Comparison of ENCODE assay signal across 20 mouse cellular contexts in genomic region chr13:42401513-42401912, GRCm38 (mm10).
DNase-seq lines count a peak whose midpoint lies in the region; ATAC-seq lines count a peak whose summit lies in the region.
"Had no signal": no experiment of that assay in that cellular context is flagged by ENCODE, and none has a peak within 500 bp of the region (broad histone marks: within the 10 kb centered on the region; RNA-seq: fewer than 3 reads in every experiment).

No protein-coding gene starts in this region.

- H3K36me3 ChIP-seq in hindbrain, embryonic 12.5 days, result no peaks in the 10 kb centered on the region
- H3K36me3 ChIP-seq in hindbrain, embryonic 16.5 days (ENCODE audit: control insufficient read depth, insufficient read depth, low read length), result no peaks in the 10 kb centered on the region
- H3K36me3 ChIP-seq in forebrain, embryonic 13.5 days (ENCODE audit: poor library complexity, severe bottlenecking), result no peaks in the 10 kb centered on the region
- H3K36me3 ChIP-seq in midbrain, embryonic 11.5 days (ENCODE audit: control insufficient read depth, insufficient read depth, low read length), result no peaks in the 10 kb centered on the region
- no peaks in the 10 kb centered on the region for H3K36me3 ChIP-seq in heart, embryonic 11.5 days (ENCODE audit: control insufficient read depth, insufficient read depth, low read length)
- H3K36me3 ChIP-seq: embryonic facial prominence, embryonic 15.5 days; heart, embryonic 15.5 days; liver, embryonic 15.5 days had no signal

- H3K4me1 ChIP-seq in hindbrain, embryonic 12.5 days, result peaks cover 7% of the 10 kb centered on the region
- peaks cover 3% of the 10 kb centered on the region; the same call in 1 of the 2 replicates for H3K4me1 ChIP-seq in hindbrain, embryonic 16.5 days (ENCODE audit: control insufficient read depth, insufficient read depth, low read depth, low read length)
- H3K4me1 ChIP-seq in forebrain, embryonic 13.5 days, result peaks cover 9% of the 10 kb centered on the region; the same call in 1 of the 2 replicates
- peaks cover 12% of the 10 kb centered on the region for H3K4me1 ChIP-seq in midbrain, embryonic 11.5 days (ENCODE audit: control insufficient read depth, insufficient read depth, low read length)
- 0 out of 2 replicates have a peak, but pooled peaks cover 5% of the 10 kb centered on the region for H3K4me1 ChIP-seq in heart, embryonic 11.5 days (ENCODE audit: control insufficient read depth, insufficient read depth, low read length)
- H3K4me1 ChIP-seq: embryonic facial prominence, embryonic 15.5 days; heart, embryonic 15.5 days; liver, embryonic 15.5 days had no signal

- ATAC-seq in hindbrain, embryonic 12.5 days (ENCODE audit: low FRiP score), result peak; percentile 40; the same call in 1 of the 2 replicates
- no peak for ATAC-seq in hindbrain, embryonic 16.5 days
- ATAC-seq in forebrain, embryonic 13.5 days, result peak; percentile 61; the same call in 1 of the 2 replicates
- ATAC-seq in midbrain, embryonic 11.5 days (ENCODE audit: low FRiP score), result peak; percentile 38; the same call in 1 of the 2 replicates
- ATAC-seq in heart, embryonic 11.5 days (replicated peaks; ENCODE audit: insufficient number of reproducible peaks, low FRiP score, low TSS enrichment), result no peak

- H3K27ac ChIP-seq in hindbrain, embryonic 12.5 days, result peak overlapping the region; percentile 23; the same call in 1 of the 2 replicates
- H3K27ac ChIP-seq in hindbrain, embryonic 16.5 days (ENCODE audit: low read depth, low read length), result no peak overlapping the region
- H3K27ac ChIP-seq in forebrain, embryonic 13.5 days, result 0 out of 2 replicates have a peak overlapping the region, but pooled peaks have one; percentile 7
- peak overlapping the region; percentile 54; the same call in 1 of the 2 replicates for H3K27ac ChIP-seq in midbrain, embryonic 11.5 days (ENCODE audit: low read depth, low read length)
- H3K27ac ChIP-seq in heart, embryonic 11.5 days (ENCODE audit: low read depth, low read length), result no peak overlapping the region
- H3K27ac ChIP-seq: embryonic facial prominence, embryonic 15.5 days; heart, embryonic 15.5 days; liver, embryonic 15.5 days had no signal

- H3K4me2 ChIP-seq in hindbrain, embryonic 12.5 days (replicated peaks), result no peak overlapping the region
- H3K4me2 ChIP-seq in hindbrain, embryonic 16.5 days (ENCODE audit: low read length), result no peak overlapping the region
- H3K4me2 ChIP-seq in forebrain, embryonic 13.5 days, result no peak overlapping the region
- H3K4me2 ChIP-seq in midbrain, embryonic 11.5 days, result no peak overlapping the region
- H3K4me2 ChIP-seq in heart, embryonic 11.5 days, result no peak overlapping the region
- H3K4me2 ChIP-seq: embryonic facial prominence, embryonic 15.5 days; heart, embryonic 15.5 days; liver, embryonic 15.5 days had no signal

- no peak overlapping the region for H3K9ac ChIP-seq in hindbrain, embryonic 12.5 days
- H3K9ac ChIP-seq in hindbrain, embryonic 16.5 days (ENCODE audit: low read depth, low read length), result no peak overlapping the region
- H3K9ac ChIP-seq in forebrain, embryonic 13.5 days, result no peak overlapping the region
- no peak overlapping the region for H3K9ac ChIP-seq in midbrain, embryonic 11.5 days (ENCODE audit: low read length)
- H3K9ac ChIP-seq in heart, embryonic 11.5 days (ENCODE audit: low read depth, low read length), result no peak overlapping the region
- H3K9ac ChIP-seq: embryonic facial prominence, embryonic 15.5 days; heart, embryonic 15.5 days; liver, embryonic 15.5 days had no signal

- H3K4me3 ChIP-seq in hindbrain, embryonic 12.5 days, result no peak overlapping the region
- no peak overlapping the region for H3K4me3 ChIP-seq in hindbrain, embryonic 16.5 days (ENCODE audit: low read length)
- H3K4me3 ChIP-seq in forebrain, embryonic 13.5 days, result no peak overlapping the region
- H3K4me3 ChIP-seq in midbrain, embryonic 11.5 days (ENCODE audit: low read depth, low read length), result no peak overlapping the region
- no peak overlapping the region for H3K4me3 ChIP-seq in heart, embryonic 11.5 days (ENCODE audit: low read depth, low read length)
- H3K4me3 ChIP-seq: embryonic facial prominence, embryonic 15.5 days; heart, embryonic 15.5 days; liver, embryonic 15.5 days; myocyte had no signal

- DNase-seq in midbrain, embryonic 11.5 days (ENCODE audit: low spot score, missing footprints), result no peak
- peak; percentile 4 for DNase-seq in retina, postnatal 1 day
- no peak for DNase-seq in layer of hippocampus, adult 11-12 months (ENCODE audit: low spot score)
- DNase-seq: cerebellum, postnatal 14 days; gastrocnemius, postnatal 10 days; heart, adult 18-20 months; kidney, adult 11 months; kidney, postnatal 10 days; layer of hippocampus, adult 9-11 months; lung, postnatal 10 days; right cerebral cortex, adult 18-20 months; thymus, adult 18-20 months had no signal

- no peaks in the 10 kb centered on the region for H3K27me3 ChIP-seq in hindbrain, embryonic 12.5 days
- no peaks in the 10 kb centered on the region for H3K27me3 ChIP-seq in hindbrain, embryonic 16.5 days (replicated peaks; ENCODE audit: control insufficient read depth, insufficient read depth, low read length)
- H3K27me3 ChIP-seq in forebrain, embryonic 13.5 days, result no peaks in the 10 kb centered on the region
- H3K27me3 ChIP-seq in midbrain, embryonic 11.5 days (ENCODE audit: control insufficient read depth, insufficient read depth, low read length), result no peaks in the 10 kb centered on the region
- H3K27me3 ChIP-seq in heart, embryonic 11.5 days (ENCODE audit: control insufficient read depth, insufficient read depth, low read length), result no peaks in the 10 kb centered on the region
- H3K27me3 ChIP-seq: embryonic facial prominence, embryonic 15.5 days; heart, embryonic 15.5 days; liver, embryonic 15.5 days had no signal

- 28% methylated on average over 2 of the region's 2 CpGs for WGBS in hindbrain, embryonic 12.5 days
- 24% methylated on average over 2 of the region's 2 CpGs for WGBS in hindbrain, embryonic 16.5 days
- WGBS in forebrain, embryonic 13.5 days, result 14% methylated on average over 2 of the region's 2 CpGs
- WGBS in midbrain, embryonic 11.5 days, result 25% methylated on average over 2 of the region's 2 CpGs
- WGBS in heart, embryonic 11.5 days (ENCODE audit: insufficient replicate concordance), result 41% methylated on average over 2 of the region's 2 CpGs

- no peaks in the 10 kb centered on the region for H3K9me3 ChIP-seq in hindbrain, embryonic 12.5 days (replicated peaks)
- H3K9me3 ChIP-seq in hindbrain, embryonic 16.5 days (ENCODE audit: control insufficient read depth, low read length), result no peaks in the 10 kb centered on the region
- no peaks in the 10 kb centered on the region for H3K9me3 ChIP-seq in forebrain, embryonic 13.5 days (replicated peaks)
- H3K9me3 ChIP-seq in midbrain, embryonic 11.5 days (ENCODE audit: control insufficient read depth, low read length), result no peaks in the 10 kb centered on the region
- H3K9me3 ChIP-seq in heart, embryonic 11.5 days (replicated peaks; ENCODE audit: control insufficient read depth, low read length), result no peaks in the 10 kb centered on the region
- H3K9me3 ChIP-seq: embryonic facial prominence, embryonic 15.5 days; heart, embryonic 15.5 days; liver, embryonic 15.5 days had no signal

Comparison
In these comparisons a context has a peak if more than half of its experiments do, and no peak if none do; other contexts are left out.
1. ATAC-seq: peak in hindbrain, embryonic 12.5 days (single experiment), forebrain, embryonic 13.5 days (single experiment) and midbrain, embryonic 11.5 days (single experiment); none in hindbrain, embryonic 16.5 days (single experiment) and heart, embryonic 11.5 days (single experiment).
2. H3K27ac ChIP-seq: peak in hindbrain, embryonic 12.5 days (single experiment), forebrain, embryonic 13.5 days (single experiment) and midbrain, embryonic 11.5 days (single experiment); none in hindbrain, embryonic 16.5 days (single experiment) and heart, embryonic 11.5 days (single experiment).